Mouse (Mus musculus) monocyte, adult 5-6 weeks (primary cell): ENCODE data around the gene AC134908.4. TPM values are rescaled to one million over a fixed set of nuclear protein-coding genes. Genes with fewer than 3 reads are reported as not detected.
A peak's percentile ranks its signal among the peaks of the same experiment; 100 is the strongest.
"Not testable (repeated sequence)": the region's sequence is repeated elsewhere in the genome, so short reads cannot be mapped to it uniquely, and the experiment has no call there.

Source experiments
- ATAC-seq: fragments of 153-309, 156-312 bp; replicated peaks from 2 replicates; pipeline ENCODE4 v1.8.0; 2017; ENCODE audit warnings: mild to moderate bottlenecking; ENCODE audit not compliant: low TSS enrichment, insufficient number of reproducible peaks, severe bottlenecking, poor library complexity, low FRiP score
- total RNA-seq: library from RNA; stranded (forward); fragments of 200-1000, 200-491, 200-594 nt; gene quantifications from 3 replicates; pipeline ENCODE4 v1.2.3, GENCODE M21; 2017

AC134908.4 gene
- total RNA-seq, 1 experiment from 2014 or later = not detected

DNA sequence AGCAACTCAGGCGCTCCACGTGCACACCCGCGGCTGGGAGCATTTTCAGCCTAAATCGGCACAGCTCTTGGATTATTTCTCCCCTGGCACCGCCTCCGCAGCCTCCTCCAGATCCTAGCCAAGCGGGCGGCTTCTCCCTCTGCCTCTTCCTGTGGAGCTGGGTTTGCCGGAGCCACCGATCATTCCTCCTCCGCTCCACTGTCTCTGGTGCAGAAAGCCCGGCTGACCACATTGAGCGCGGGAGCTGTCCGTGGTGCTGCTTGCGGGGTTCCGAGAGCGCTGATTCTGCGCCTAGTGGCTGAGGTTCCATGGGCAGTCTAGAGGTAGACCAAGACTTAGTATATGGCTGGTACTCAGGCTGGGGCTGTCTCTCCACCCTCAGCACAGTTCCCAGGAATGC is 18.0 kb upstream of the AC134908.4 start:
- ATAC-seq = peak; percentile 78

DNA sequence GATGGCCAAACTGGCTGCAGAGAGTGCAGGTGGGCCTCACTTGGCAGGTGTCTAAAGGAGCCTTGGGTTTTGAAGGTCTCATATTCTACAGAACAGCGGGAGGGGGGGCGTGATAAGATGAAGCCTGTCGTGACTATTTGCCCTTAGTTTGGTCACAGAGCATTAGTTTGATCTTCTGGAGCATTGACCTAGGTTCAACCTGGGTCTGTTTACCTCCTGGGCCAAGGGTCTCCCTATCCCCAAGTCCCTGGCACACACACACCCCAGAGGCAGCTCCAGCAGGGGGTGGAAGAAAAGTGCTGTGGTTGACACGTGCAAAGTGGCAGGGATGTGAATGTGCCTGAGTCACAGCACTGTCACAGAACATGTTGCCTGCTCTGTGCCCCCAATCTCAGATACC is 15.4 kb upstream of the AC134908.4 start:
- no peak for ATAC-seq

DNA sequence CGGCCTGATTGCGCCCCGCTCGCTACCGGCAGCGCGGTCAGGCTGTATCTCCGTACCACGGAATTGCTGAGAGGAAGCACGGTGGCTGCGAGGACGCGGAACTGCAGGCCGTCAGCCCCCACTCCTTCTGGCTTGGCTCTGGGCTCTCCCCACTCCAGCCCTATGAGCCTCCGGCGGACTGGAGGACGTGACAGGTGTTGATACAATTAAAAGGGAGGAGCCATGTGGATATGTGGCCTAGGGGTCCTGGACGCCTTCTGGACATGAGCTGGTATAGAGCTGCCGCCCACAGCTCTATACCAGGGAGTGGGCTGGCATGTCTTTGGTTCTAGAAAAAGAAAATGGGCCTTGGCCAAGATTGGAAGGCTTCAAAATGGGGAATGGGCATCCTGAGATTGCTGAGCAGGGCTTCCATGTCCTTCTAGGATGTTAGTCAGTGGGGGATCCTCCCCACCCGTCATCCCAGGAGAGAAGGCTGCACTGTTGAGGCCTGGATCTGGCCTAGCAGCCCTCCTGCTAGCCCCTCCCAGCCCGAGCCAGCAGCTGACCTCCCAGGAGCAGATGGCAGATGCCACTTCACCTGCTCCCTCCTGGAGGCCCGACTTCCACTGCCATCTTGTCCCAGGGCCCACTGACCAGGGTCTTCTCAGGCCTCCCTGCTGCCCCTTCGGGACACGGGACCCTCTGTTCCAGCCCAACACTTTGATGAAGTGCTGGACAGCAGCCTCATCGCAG is 14.3 kb upstream of the AC134908.4 start:
- no peak for ATAC-seq

DNA sequence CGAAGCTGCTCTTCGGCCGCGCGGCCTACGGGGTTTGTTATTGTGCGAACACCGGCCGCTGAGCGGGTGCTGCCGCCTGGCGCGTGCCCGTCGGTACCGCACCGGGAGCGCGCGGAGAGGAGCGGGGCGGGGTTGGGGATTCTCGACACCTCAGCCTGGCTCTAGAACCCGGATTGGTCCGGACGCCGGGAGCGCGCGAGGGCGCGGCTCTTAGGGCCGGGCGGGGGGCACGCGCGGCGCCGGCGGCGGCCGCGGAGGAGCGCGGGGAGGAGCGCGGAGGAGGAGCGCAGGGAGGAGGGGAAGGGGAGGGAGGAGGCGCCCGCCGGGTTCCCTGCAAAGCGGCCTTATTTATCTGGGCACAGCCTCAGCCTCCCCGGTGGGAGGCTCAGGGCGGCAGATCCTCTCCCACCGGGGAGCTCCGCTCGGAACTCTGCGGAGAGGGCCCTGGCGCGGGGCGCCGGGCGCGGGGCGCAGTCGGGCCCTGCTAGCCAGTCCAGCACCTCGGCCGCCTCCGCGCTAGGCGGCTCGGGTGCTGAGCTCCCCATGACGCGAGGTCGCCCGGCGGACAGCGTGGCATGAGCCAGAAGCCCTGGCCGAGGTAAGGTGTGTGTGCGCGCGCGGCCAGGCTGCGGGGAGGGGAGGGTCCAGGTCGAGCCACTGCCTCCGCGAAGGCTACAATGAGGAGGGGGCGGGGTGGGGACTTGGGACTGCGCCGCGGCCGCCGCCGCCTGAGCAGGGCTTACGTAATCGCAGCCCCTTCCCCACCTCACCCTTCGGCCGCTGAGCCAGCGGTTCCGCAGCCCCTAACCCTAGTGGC is 13.5 kb upstream of the AC134908.4 start, which contains the start of gene Fbxl16:
TSS of gene Fbxl16 (plus strand) at position 297 of the 817 bp plus-strand sequence.
- ATAC-seq = no peak

DNA sequence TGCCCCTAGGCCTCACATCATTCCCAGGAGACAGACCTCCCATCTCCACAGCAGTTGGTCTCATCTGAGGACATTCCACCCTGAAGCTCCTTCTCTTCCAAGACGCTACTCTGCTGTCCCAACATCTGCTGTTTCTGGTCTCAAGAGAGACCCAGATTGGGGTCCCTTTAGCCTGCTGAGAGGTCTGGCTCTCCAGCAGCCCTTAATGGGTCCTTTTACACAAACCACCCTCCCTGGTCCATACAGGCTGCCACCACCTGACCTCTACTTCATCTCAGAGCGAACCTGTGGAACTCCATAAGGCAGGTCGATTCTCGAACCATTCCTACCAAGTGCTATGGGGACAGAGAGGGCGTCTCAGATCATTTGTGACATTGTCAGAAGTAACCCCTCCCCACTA is 12.6 kb upstream of the AC134908.4 start:
- ATAC-seq = no peak

DNA sequence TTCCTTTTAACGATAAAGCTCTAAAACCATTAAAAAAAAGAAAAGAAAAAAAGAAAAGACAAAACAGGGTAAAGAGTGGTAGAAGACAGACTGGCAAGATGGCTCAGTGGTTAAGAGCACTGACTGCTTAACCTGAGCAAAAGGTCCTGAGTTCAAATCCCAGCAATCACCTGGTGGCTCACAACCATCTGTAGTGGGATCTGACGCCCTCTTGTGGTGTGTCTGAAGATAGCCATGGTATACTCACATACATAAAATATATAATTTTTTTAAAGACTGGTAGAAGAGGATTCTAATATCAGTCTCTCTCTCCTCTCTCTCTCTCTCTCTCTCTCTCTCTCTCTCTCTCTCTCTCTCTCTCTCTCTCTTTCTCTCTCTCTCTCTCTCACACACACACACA is 12.0 kb upstream of the AC134908.4 start:
- not testable (repeated sequence) for ATAC-seq

DNA sequence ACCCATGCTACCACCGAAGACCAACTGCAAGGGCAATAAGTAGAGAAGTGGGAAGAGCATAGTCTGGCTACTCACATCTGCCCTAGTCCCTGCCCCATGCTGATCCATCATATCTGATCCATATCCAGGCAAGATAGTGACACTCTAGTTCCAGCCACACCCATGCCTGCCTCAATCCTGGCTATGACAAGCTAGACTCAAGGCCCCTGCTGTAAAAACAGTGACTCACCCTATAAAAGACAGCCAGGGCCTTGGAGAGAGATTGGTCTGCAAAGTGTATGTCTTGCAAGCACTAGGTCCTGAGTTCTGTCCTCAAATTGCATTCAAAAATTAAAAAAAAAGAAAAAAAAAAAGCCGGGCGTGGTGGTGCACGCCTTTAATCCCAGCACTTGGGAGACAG is 11.0 kb upstream of the AC134908.4 start:
- no peak for ATAC-seq

DNA sequence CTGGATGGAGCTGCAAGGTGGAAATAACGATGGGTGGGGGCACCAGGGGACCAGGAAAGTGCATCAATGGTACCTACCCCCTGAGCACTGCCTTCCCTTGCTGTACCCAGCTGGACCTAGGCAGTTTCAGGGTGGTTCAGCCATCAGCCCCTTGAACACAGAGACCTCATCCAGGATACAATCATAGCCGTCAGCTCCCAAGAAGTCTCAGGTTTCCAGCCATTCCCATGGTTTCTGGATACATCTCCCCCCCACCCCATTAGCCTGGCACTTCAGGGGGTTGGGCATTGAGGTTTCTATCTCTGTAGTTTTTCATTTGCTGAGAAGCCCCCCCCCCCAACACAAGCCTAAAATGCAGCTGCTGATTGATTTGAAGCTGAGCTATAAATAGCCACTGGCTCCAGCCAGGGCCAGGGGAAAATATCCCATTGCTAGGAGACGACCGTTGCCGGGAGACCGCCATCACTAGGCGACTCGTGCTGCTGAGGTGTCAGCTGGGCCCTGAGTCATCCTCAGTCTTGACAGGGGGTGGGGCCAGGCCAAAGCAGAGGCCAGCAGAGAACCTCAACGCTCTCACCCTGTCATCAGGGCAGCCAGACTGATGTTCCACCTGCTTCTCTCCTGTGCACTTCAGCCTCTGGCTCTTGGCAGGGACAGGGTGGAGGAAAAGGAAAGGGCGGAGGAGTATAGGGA is 7.5 kb upstream of the AC134908.4 start:
- no peak for ATAC-seq

DNA sequence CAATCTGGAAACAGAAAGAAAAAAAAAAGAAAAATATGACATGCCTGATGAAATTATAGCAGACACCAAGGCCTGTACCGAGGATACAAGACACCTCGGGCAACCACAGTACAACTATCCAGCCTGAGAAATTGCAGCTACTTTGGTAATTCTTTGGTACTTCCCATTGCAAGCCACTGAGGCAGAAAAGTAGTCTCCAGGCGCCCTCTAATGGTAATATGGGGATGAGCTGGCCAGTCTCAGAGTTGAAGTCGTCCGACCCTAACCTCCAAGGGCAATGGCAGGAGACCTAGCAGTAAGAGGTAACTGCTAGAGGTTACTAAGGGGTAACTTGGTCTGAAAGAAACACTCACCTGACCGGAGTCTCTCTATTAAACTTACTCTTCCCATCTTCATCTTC is 5.6 kb upstream of the AC134908.4 start:
- ATAC-seq = peak; percentile 88

DNA sequence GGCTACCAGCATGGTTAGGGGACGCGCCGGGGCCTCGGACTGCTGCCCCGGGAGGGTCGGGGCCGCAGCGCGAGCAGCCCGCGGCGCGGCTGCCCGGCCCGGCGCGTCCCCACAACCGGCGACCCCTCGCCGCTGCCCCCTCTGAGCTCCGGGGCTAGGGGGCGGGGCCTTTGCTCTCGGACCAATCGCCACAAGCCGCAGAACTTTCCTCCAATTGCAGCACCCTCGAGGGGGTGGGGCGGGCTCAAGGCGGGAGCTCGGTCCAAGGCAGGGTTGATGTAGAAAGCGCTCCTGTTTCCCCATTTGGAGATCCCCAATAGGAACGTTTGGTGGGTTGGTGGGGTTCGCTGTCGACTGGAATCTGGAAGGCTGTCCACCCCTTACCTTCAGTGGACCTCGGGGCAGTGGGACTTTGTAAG is 1.5 kb upstream of the AC134908.4 start, which contains the start of gene Metrn:
TSS of gene Metrn (minus strand) at position 186 of the 419 bp plus-strand sequence.
- peak; percentile 81 for ATAC-seq

DNA sequence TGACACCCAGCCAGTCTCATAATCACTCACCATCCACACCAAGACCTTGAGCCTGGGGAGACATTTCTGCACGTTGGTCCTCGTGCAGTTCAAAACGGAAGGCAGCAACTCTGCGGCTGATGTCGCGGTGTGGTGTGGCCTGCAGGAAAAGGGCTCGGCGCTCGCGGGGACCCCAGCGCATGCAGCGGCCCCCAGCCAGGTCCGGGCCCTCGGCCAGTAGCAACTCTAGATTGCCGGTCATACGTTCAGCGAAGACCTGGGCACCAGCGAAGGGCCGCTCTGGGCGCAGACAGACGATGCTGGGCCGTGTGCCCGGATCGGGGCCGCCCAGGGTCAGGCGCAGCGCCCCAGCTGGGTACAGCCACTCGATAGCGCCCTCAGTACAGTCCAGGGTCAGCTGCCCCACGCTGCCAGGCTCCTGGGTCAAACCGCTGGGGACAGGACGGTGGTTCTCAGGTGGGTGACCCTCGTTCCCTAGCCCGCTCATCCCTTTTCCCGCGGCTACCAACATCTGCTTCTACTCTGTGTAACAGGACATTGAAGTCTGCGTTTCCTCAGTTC is 832 bp upstream of the AC134908.4 start:
- ATAC-seq = no peak

DNA sequence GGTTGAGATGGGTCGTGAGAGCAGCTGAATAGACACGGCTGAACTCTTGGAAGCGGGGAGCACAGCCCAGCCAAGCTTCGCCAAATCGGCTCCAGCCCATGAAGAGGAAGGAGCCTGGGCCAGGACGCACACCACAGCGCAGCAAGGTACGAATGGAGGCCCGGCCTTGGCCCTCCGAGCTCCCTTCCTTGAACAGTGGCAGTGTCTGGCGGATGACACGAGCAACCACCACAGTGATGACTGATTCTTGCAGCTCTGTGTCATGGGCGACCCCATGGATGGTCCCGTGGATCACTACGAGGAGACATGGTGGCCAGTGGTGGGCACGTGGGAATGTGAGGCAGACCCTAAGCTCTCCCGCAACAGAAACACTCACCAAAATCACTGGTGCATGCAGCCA is 461 bp downstream of the AC134908.4 start:
- ATAC-seq = no peak

DNA sequence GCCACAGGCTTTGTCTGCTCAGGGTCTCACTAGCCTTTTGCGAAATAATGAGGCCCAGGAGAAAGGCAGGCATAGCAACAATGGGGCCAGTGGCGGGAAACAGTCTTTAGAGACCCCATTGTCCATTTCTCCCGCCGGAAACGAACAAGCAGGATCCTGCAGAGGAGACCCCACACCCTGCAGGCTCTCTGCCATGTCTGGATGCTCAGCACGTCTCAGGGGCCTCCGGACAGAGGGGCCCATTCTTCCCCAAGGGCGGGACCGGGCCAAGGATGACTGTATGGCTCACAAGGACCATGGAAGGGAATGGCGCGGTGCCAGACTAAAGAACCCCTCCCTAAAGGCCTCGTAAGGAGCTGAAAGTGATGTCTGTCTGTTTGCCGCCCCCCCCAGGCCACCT is 1.3 kb downstream of the AC134908.4 start:
- no peak for ATAC-seq

DNA sequence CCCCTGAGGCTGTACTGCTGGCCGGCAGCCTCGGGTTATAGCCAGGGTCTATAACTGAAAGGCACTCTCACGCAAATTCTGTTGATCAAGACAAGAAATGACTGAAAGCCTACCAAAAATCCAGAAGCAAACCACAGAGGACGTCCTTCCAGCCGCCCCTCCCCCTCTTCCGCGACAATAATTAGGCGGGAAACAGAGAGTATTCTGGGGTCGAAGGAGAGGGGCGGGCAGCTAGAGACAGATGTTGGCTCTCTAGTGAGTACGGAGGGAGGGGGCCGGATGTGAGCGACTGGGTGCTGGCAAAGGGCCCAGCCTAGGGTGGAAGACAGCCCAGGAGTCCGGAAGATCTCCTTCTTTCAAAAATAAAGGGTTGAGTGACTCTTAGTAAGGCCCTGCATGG is 2.8 kb downstream of the AC134908.4 start, which contains the start of gene Fam173a:
TSS of gene Fam173a (minus strand) at position 287 of the 400 bp plus-strand sequence.
- ATAC-seq = no peak

DNA sequence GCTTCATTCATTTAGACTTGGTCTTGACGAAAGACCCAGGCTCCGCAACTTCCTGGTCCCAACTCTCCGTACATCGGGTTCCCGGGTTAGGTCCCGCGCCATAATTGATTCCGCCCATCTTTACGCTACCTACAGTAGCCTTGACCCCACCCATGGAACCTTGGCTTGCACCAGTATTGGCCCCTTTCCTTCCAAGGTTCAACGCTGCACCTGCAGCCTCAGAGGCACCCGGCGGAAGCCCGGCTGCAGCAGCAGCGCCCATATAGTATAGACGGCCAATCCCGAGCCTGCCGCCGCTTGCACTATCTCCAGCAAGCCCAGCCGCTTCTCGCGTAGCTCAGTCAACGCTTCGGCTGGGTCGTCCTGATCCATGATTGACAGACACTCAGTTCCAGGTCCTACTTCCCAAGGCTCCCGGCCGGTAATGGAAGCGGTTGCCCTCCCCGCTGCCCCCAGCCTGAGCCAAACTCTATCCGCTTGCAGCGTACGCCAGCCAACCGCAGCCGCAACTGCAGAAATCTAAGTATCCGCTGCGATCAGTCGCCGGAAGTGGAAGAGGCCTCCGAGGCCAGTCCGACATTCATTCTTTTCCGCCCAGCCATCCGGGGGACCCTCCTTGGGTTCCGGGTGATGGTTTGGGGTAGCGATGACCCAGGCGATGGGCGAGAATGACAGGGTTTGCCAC is 3.5 kb downstream of the AC134908.4 start:
- ATAC-seq = peak; percentile 76

DNA sequence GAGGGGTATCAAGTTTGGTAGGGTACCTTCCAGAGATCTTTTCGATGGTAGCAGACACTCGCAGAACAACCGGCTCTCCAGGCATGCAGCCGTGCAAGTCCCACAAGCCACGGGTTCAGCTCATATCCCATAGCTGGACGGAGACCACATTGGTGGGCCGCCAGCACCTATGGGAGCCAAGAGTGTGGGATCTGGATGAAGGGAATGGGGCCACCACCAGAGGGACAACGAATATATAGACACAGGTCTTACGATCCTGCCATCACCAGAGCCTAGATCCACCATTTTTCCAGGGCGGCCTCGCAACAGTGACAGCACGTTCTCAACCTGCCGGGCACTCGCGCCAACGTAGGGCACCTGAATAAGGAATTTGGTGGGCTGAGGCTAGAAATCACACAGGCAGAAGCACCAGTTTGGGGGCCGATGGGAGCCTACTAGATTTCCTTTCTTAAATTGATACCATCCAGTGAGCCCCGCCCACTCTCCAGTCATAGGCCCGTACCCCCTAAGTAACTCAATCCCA is 4.1 kb downstream of the AC134908.4 start:
- no peak for ATAC-seq

DNA sequence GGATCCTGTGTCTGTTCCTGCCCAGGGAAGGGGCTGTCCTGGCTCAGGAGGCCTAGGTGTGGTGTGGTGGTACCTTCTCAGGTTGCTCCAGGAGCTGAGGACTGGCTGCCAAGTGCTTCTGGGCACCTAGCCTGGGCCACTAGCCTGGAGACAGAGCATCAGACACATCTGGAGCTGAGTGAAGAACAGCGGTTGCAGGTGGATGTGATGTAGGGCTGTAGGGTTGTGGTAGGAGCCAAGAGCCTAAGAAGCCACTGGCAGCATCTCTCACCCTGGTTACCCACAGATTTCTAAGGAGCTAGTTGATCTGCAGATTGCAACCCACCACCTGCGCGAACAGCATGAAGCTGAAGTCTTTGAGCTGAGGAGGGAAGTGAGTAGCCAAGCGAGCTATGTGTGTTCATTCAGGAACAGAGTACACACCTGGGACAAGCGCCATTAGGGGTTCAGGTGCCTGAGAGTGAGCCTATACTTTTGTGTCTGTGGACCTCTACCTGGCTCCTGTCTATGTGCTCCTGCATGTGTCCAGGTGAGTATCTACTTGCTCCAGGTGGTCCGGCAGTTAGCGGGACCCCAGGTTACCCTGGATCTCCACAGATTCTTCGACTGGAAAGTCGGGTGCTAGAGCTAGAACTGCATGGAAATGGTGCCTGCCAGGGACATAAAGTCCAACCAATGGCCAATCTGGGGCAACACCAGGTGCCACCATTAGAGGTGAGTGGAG is 8.5 kb downstream of the AC134908.4 start:
- ATAC-seq = no peak

DNA sequence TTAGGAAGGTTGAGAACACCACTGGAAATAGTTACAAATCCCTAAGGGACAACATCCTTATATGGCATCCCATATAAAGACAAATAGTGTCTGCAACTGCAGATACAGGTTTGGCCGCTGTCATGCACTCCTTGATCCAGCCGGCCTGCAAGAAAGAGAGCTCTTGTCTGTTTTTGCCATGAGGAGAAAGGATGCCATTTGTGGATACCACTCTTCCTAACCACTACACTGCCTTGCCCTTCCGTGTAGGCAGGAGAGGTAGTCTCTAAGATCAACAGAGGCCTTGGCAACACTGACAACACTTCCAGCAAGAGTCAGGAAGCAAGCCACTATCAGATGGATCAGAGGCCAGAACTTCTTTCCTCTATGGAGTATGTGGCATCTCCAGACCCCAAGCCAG is 9.2 kb downstream of the AC134908.4 start, which contains the start of gene Ccdc78:
TSS of gene Ccdc78 (plus strand) at position 301 of the 400 bp plus-strand sequence.
- no peak for ATAC-seq
